Mouse (Mus musculus): ENCODE data around the gene Rpl12. TPM values are rescaled to one million over a fixed set of nuclear protein-coding genes. Genes with fewer than 3 reads are reported as not detected.
"Not testable (repeated sequence)": the region's sequence is repeated elsewhere in the genome, so short reads cannot be mapped to it uniquely, and the experiment has no call there.

The Rpl12 gene
- total and polyA plus RNA-seq, 3 experiments, result 1,968 to 4,306 (median 2,853) TPM

DNA sequence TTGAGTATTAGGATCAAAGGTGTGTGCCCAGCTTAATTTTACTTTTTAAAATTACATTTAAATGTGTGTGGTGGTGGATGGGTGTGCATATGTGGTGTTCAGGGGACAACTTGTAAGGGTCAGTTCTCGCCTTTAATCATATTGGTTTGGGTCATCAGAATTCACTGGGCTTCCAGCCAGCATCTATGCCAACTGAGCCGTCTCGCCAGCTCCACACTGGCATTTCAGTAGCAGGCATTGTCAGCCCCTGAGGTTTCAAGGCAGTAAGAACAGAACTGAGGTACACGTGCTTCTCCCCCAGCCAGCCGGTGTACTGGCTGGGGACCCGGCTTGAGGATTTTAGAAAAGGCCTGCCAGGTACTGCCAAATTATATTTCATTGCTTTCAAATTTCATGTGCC is 35.7 kb downstream of the Rpl12 start:
- no peak for DNase-seq (ENCODE audit: low spot score)

GRCm38 (mm10) chr2:32997792-32998191 is 36.4 kb downstream of the Rpl12 start:
- ATAC-seq (ENCODE audit: extremely low read depth, insufficient number of reproducible peaks, low FRiP score, poor library complexity, severe bottlenecking) (no peak), DNase-seq (ENCODE audit: low spot score) (no peak)
- H3K9me3 ChIP-seq (replicated peaks), result no peaks in the 10 kb centered on the region
- H3K4me3 ChIP-seq (ENCODE audit: low read depth, low read length), result no peak overlapping the region
- H3K27me3 ChIP-seq (ENCODE audit: insufficient read depth, low read length), result peaks cover 32% of the 10 kb centered on the region
- H3K4me1 ChIP-seq (ENCODE audit: insufficient read depth, low read depth, low read length), result no peaks in the 10 kb centered on the region
- TF ChIP-seq CTCF (IDR thresholded peaks at IDR 0.05; ENCODE audit: low read depth, low read length) (no peak), GATA1 (IDR thresholded peaks at IDR 0.05; ENCODE audit: borderline replicate concordance, low read length) (no peak), TAL1 (conservative IDR thresholded peaks at IDR 0.05; ENCODE audit: low read depth, low read length) (no peak), POLR2AphosphoS5 (IDR thresholded peaks at IDR 0.05; ENCODE audit: insufficient replicate concordance, low read depth, low read length) (no peak), GATA2 (IDR thresholded peaks at IDR 0.05; ENCODE audit: borderline replicate concordance, low read depth, low read length) (no peak)
- H3K36me3 ChIP-seq (replicated peaks), result no peaks in the 10 kb centered on the region

More for the DNA sequence above, 35.7 kb downstream of the Rpl12 start:
- Histone ChIP-seq H3K4me1 (ENCODE audit: insufficient read depth, low read depth, low read length) (no peaks in the 10 kb centered on the region), H3K27me3 (ENCODE audit: insufficient read depth, low read length) (peaks cover 31% of the 10 kb centered on the region), H3K36me3 (replicated peaks) (no peaks in the 10 kb centered on the region), H3K9me3 (replicated peaks) (no peaks in the 10 kb centered on the region), H3K4me3 (ENCODE audit: low read depth, low read length) (no peak overlapping the region)
- ATAC-seq (ENCODE audit: extremely low read depth, insufficient number of reproducible peaks, low FRiP score, poor library complexity, severe bottlenecking), result no peak
- TF ChIP-seq POLR2AphosphoS5 (IDR thresholded peaks at IDR 0.05; ENCODE audit: insufficient replicate concordance, low read depth, low read length), result no peak
- no peak for TF ChIP-seq GATA1 (IDR thresholded peaks at IDR 0.05; ENCODE audit: borderline replicate concordance, low read length)
- no peak for TF ChIP-seq TAL1 (conservative IDR thresholded peaks at IDR 0.05; ENCODE audit: low read depth, low read length)
- TF ChIP-seq CTCF (IDR thresholded peaks at IDR 0.05; ENCODE audit: low read depth, low read length), result no peak
- no peak for TF ChIP-seq GATA2 (IDR thresholded peaks at IDR 0.05; ENCODE audit: borderline replicate concordance, low read depth, low read length)

GRCm38 (mm10) chr2:32999752-33000151 is 38.4 kb downstream of the Rpl12 start:
- DNase-seq (ENCODE audit: low spot score) (no peak), ATAC-seq (ENCODE audit: extremely low read depth, insufficient number of reproducible peaks, low FRiP score, poor library complexity, severe bottlenecking) (no peak)
- peaks cover 40% of the 10 kb centered on the region for H3K27me3 ChIP-seq (ENCODE audit: insufficient read depth, low read length)
- H3K36me3 ChIP-seq (replicated peaks), result no peaks in the 10 kb centered on the region
- no peaks in the 10 kb centered on the region for H3K9me3 ChIP-seq (replicated peaks)
- TF ChIP-seq TAL1 (conservative IDR thresholded peaks at IDR 0.05; ENCODE audit: low read depth, low read length), result no peak
- H3K4me3 ChIP-seq (ENCODE audit: low read depth, low read length), result no peak overlapping the region
- no peaks in the 10 kb centered on the region for H3K4me1 ChIP-seq (ENCODE audit: insufficient read depth, low read depth, low read length)

GRCm38 (mm10) chr2:33002144-33002543 is 40.8 kb downstream of the Rpl12 start:
- Histone ChIP-seq H3K9me3 (replicated peaks) (no peaks in the 10 kb centered on the region), H3K27me3 (ENCODE audit: insufficient read depth, low read length) (peaks cover 42% of the 10 kb centered on the region), H3K4me1 (ENCODE audit: insufficient read depth, low read depth, low read length) (no peaks in the 10 kb centered on the region), H3K36me3 (replicated peaks) (no peaks in the 10 kb centered on the region), H3K4me3 (ENCODE audit: low read depth, low read length) (no peak overlapping the region)
- no peak for ATAC-seq (ENCODE audit: extremely low read depth, insufficient number of reproducible peaks, low FRiP score, poor library complexity, severe bottlenecking)
- TF ChIP-seq CTCF (IDR thresholded peaks at IDR 0.05; ENCODE audit: low read depth, low read length), result no peak
- TF ChIP-seq GATA1 (IDR thresholded peaks at IDR 0.05; ENCODE audit: borderline replicate concordance, low read length), result no peak
- no peak for TF ChIP-seq POLR2AphosphoS5 (IDR thresholded peaks at IDR 0.05; ENCODE audit: insufficient replicate concordance, low read depth, low read length)
- TF ChIP-seq TAL1 (conservative IDR thresholded peaks at IDR 0.05; ENCODE audit: low read depth, low read length), result no peak
- no peak for TF ChIP-seq GATA2 (IDR thresholded peaks at IDR 0.05; ENCODE audit: borderline replicate concordance, low read depth, low read length)
- no peak for DNase-seq (ENCODE audit: low spot score)

- H3K27me3 ChIP-seq (ENCODE audit: insufficient read depth, low read length), result peaks cover 40% of the 10 kb centered on the region
- H3K4me3 ChIP-seq (ENCODE audit: low read depth, low read length), result no peak overlapping the region
Observed at GRCm38 (mm10) chr2:33005041-33005440, 43.7 kb downstream of the Rpl12 start.

DNA sequence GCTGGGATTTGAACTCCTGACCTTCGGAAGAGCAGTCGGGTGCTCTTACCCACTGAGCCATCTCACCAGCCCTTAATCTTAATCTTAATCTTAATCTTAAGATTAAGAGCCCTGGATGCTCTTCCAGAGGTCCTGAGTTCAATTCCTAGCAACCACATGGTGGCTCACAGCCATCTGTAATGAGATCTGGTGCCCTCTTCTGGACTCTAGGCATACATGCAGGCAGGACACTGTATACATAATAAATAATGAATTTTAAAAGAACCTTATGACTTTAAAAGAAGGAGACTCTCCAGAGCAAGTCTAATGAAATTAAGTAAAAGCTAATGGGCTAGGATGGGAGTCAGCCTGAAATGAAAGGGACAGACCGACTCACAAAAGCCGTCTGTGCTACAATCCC is 47.7 kb downstream of the Rpl12 start:
- not testable (repeated sequence) for DNase-seq (ENCODE audit: low spot score); H3K9me3 ChIP-seq (replicated peaks); H3K4me1 ChIP-seq (ENCODE audit: insufficient read depth, low read depth, low read length); H3K36me3 ChIP-seq (replicated peaks); ATAC-seq (ENCODE audit: extremely low read depth, insufficient number of reproducible peaks, low FRiP score, poor library complexity, severe bottlenecking); H3K4me3 ChIP-seq (ENCODE audit: low read depth, low read length)
- peaks cover 29% of the 10 kb centered on the region for H3K27me3 ChIP-seq (ENCODE audit: insufficient read depth, low read length)

More at GRCm38 (mm10) chr2:33005041-33005440, 43.7 kb downstream of the Rpl12 start:
- no peak for ATAC-seq (ENCODE audit: extremely low read depth, insufficient number of reproducible peaks, low FRiP score, poor library complexity, severe bottlenecking)
- TF ChIP-seq GATA1 (IDR thresholded peaks at IDR 0.05; ENCODE audit: borderline replicate concordance, low read length), result no peak
- TF ChIP-seq CTCF (IDR thresholded peaks at IDR 0.05; ENCODE audit: low read depth, low read length), result no peak
- no peak for TF ChIP-seq POLR2AphosphoS5 (IDR thresholded peaks at IDR 0.05; ENCODE audit: insufficient replicate concordance, low read depth, low read length)
- no peaks in the 10 kb centered on the region for H3K4me1 ChIP-seq (ENCODE audit: insufficient read depth, low read depth, low read length)
- no peak for DNase-seq (ENCODE audit: low spot score)
- H3K36me3 ChIP-seq (replicated peaks), result no peaks in the 10 kb centered on the region
- no peaks in the 10 kb centered on the region for H3K9me3 ChIP-seq (replicated peaks)

GRCm38 (mm10) chr2:33014877-33015276 is 53.5 kb downstream of the Rpl12 start:
- ATAC-seq (ENCODE audit: extremely low read depth, insufficient number of reproducible peaks, low FRiP score, poor library complexity, severe bottlenecking) (no peak), DNase-seq (ENCODE audit: low spot score) (no peak)
- no peak for TF ChIP-seq TAL1 (conservative IDR thresholded peaks at IDR 0.05; ENCODE audit: low read depth, low read length)
- H3K27me3 ChIP-seq (ENCODE audit: insufficient read depth, low read length), result peaks cover 9% of the 10 kb centered on the region
- no peaks in the 10 kb centered on the region for H3K36me3 ChIP-seq (replicated peaks)
- no peak overlapping the region for H3K4me3 ChIP-seq (ENCODE audit: low read depth, low read length)
- H3K9me3 ChIP-seq (replicated peaks), result no peaks in the 10 kb centered on the region
- no peaks in the 10 kb centered on the region for H3K4me1 ChIP-seq (ENCODE audit: insufficient read depth, low read depth, low read length)

Other genes starting within 250 kb of the Rpl12 start
- 68.7 and 71.2 TPM in 2 replicates for gene Cdk9, start 248.5 kb upstream of the Rpl12 start, total RNA-seq (2014; fragmentation: Nextera tagmentation)
- 31.7 and 32.5 TPM in 2 replicates for gene Cdk9, start 248.5 kb upstream of the Rpl12 start, total RNA-seq (2017)
- 105 and 129 TPM in 2 replicates for gene Cdk9, start 248.5 kb upstream of the Rpl12 start, polyA plus RNA-seq (2012)
- not detected in 2 replicates for gene Sh2d3c, start 240.5 kb upstream of the Rpl12 start, total RNA-seq (2014; fragmentation: Nextera tagmentation)
- gene Sh2d3c, start 240.5 kb upstream of the Rpl12 start, total RNA-seq (2017), result 0.06 and 0.98 TPM in 2 replicates
- 0.35 and 0.39 TPM in 2 replicates for gene Sh2d3c, start 240.5 kb upstream of the Rpl12 start, polyA plus RNA-seq (2012)
- gene 6330409D20Rik, start 220.5 kb upstream of the Rpl12 start, total RNA-seq (2014; fragmentation: Nextera tagmentation), result not detected in 2 replicates
- 0.17 TPM in 1 of 2 replicates, not detected in the other for gene 6330409D20Rik, start 220.5 kb upstream of the Rpl12 start, total RNA-seq (2017)
- gene 6330409D20Rik, start 220.5 kb upstream of the Rpl12 start, polyA plus RNA-seq (2012), result not detected in 2 replicates
- 9.0 and 9.7 TPM in 2 replicates for gene Tor2a, start 204.3 kb upstream of the Rpl12 start, total RNA-seq (2014; fragmentation: Nextera tagmentation)
- gene Tor2a, start 204.3 kb upstream of the Rpl12 start, total RNA-seq (2017), result 14.0 and 17.7 TPM in 2 replicates
- 28.2 and 30.1 TPM in 2 replicates for gene Tor2a, start 204.3 kb upstream of the Rpl12 start, polyA plus RNA-seq (2012)
- 0.53 TPM in 1 of 2 replicates, not detected in the other for gene Ttc16, start 185.9 kb upstream of the Rpl12 start, total RNA-seq (2014; fragmentation: Nextera tagmentation)
- 0.17 and 0.38 TPM in 2 replicates for gene Ttc16, start 185.9 kb upstream of the Rpl12 start, total RNA-seq (2017)
- gene Ttc16, start 185.9 kb upstream of the Rpl12 start, polyA plus RNA-seq (2012), result 0.02 and 0.15 TPM in 2 replicates
- 3.4 and 4.0 TPM in 2 replicates for gene Ptrh1, start 185.8 kb upstream of the Rpl12 start, total RNA-seq (2014; fragmentation: Nextera tagmentation)
- 4.8 and 5.0 TPM in 2 replicates for gene Ptrh1, start 185.8 kb upstream of the Rpl12 start, total RNA-seq (2017)
- 4.3 and 5.3 TPM in 2 replicates for gene Ptrh1, start 185.8 kb upstream of the Rpl12 start, polyA plus RNA-seq (2012)
- gene Cfap157, start 177.1 kb upstream of the Rpl12 start, total RNA-seq (2014; fragmentation: Nextera tagmentation), result not detected in 2 replicates
- gene Cfap157, start 177.1 kb upstream of the Rpl12 start, total RNA-seq (2017), result 0.11 and 1.6 TPM in 2 replicates
- gene Cfap157, start 177.1 kb upstream of the Rpl12 start, polyA plus RNA-seq (2012), result not detected in 2 replicates
- gene Stxbp1, start 114.3 kb upstream of the Rpl12 start, total RNA-seq (2014; fragmentation: Nextera tagmentation), result 13.7 TPM in 2 replicates
- gene Stxbp1, start 114.3 kb upstream of the Rpl12 start, total RNA-seq (2017), result 2.9 and 3.3 TPM in 2 replicates
- gene Stxbp1, start 114.3 kb upstream of the Rpl12 start, polyA plus RNA-seq (2012), result 4.7 and 6.1 TPM in 2 replicates
- 0.53 and 1.2 TPM in 2 replicates for gene Fam129b, start 85.4 kb upstream of the Rpl12 start, total RNA-seq (2014; fragmentation: Nextera tagmentation)
- 20.2 and 20.7 TPM in 2 replicates for gene Fam129b, start 85.4 kb upstream of the Rpl12 start, total RNA-seq (2017)
- 1.5 and 1.9 TPM in 2 replicates for gene Fam129b, start 85.4 kb upstream of the Rpl12 start, polyA plus RNA-seq (2012)
- gene Lrsam1, start 55 bp downstream of the Rpl12 start, total RNA-seq (2014; fragmentation: Nextera tagmentation), result 10.4 and 12.8 TPM in 2 replicates
- 5.0 and 8.5 TPM in 2 replicates for gene Lrsam1, start 55 bp downstream of the Rpl12 start, total RNA-seq (2017)
- gene Lrsam1, start 55 bp downstream of the Rpl12 start, polyA plus RNA-seq (2012), result 9.5 and 10.8 TPM in 2 replicates
- gene Slc2a8, start 20.5 kb downstream of the Rpl12 start, total RNA-seq (2014; fragmentation: Nextera tagmentation), result 8.2 and 10.0 TPM in 2 replicates
- gene Slc2a8, start 20.5 kb downstream of the Rpl12 start, total RNA-seq (2017), result 3.7 and 4.4 TPM in 2 replicates
- 41.2 and 77.2 TPM in 2 replicates for gene Slc2a8, start 20.5 kb downstream of the Rpl12 start, polyA plus RNA-seq (2012)
- 2.6 TPM in 1 of 2 replicates, not detected in the other for gene Garnl3, start 170.1 kb downstream of the Rpl12 start, total RNA-seq (2014; fragmentation: Nextera tagmentation)
- gene Garnl3, start 170.1 kb downstream of the Rpl12 start, total RNA-seq (2017), result 0.12 and 0.55 TPM in 2 replicates
- 0.06 TPM in 1 of 2 replicates, not detected in the other for gene Garnl3, start 170.1 kb downstream of the Rpl12 start, polyA plus RNA-seq (2012)